Comparison of ENCODE assay signal across 25 mouse cellular contexts in the genomic region with DNA sequence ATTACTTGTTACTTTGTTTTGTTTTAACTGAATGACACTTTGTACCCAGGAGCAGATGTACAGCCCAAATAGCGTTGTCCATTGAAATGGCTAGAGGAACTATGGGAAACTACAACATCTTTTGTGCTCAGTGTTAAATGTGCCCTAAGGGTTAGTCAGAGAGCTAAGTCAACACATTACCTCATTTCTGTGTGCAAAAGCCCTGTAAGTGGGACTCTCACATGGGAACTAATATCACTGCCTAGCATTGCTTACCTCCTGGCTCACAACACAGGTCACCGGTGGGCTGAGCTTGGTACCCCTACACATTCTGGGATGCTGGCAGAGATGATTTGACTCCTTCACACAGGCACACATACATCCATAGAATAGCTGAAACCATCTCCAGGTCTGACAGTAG. TPM values are rescaled to one million over a fixed set of nuclear protein-coding genes. Genes with fewer than 3 reads are reported as not detected.
DNase-seq lines count a peak whose midpoint lies in the region; ATAC-seq and TF ChIP-seq lines count a peak whose summit lies in the region.
"Had no signal": no experiment of that assay in that cellular context is flagged by ENCODE, and none has a peak within 500 bp of the region (broad histone marks: within the 10 kb centered on the region; RNA-seq: fewer than 3 reads in every experiment).

No protein-coding gene starts in this region.

- no peak overlapping the region for H3K27ac ChIP-seq in lung, embryonic 14.5 days (ENCODE audit: low read depth)
- no peak overlapping the region for H3K27ac ChIP-seq in stomach, embryonic 16.5 days (ENCODE audit: low read length)
- H3K27ac ChIP-seq in stomach, postnatal 0 days (replicated peaks), result no peak overlapping the region
- H3K27ac ChIP-seq in forebrain, embryonic 12.5 days, result no peak overlapping the region
- no peak overlapping the region for H3K27ac ChIP-seq in midbrain, postnatal 0 days (ENCODE audit: low read depth, low read length)

- no peaks in the 10 kb centered on the region for H3K27me3 ChIP-seq in lung, embryonic 14.5 days (ENCODE audit: insufficient read depth, low read length)
- no peaks in the 10 kb centered on the region for H3K27me3 ChIP-seq in stomach, embryonic 16.5 days (ENCODE audit: control insufficient read depth, insufficient read depth, low read length)
- H3K27me3 ChIP-seq in stomach, postnatal 0 days (ENCODE audit: control insufficient read depth, insufficient read depth, low read length), result no peaks in the 10 kb centered on the region
- H3K27me3 ChIP-seq in forebrain, embryonic 12.5 days, result no peaks in the 10 kb centered on the region
- H3K27me3 ChIP-seq in midbrain, postnatal 0 days (ENCODE audit: insufficient read depth, low read length), result no peaks in the 10 kb centered on the region
- H3K27me3 ChIP-seq: CH12.LX, Patski had no signal

- H3K4me1 ChIP-seq in lung, embryonic 14.5 days (ENCODE audit: insufficient read depth), result no peaks in the 10 kb centered on the region
- no peaks in the 10 kb centered on the region for H3K4me1 ChIP-seq in stomach, embryonic 16.5 days (ENCODE audit: control insufficient read depth, insufficient read depth, low read length)
- H3K4me1 ChIP-seq in stomach, postnatal 0 days (replicated peaks; ENCODE audit: control insufficient read depth, insufficient read depth), result no peaks in the 10 kb centered on the region
- no peaks in the 10 kb centered on the region for H3K4me1 ChIP-seq in forebrain, embryonic 12.5 days
- H3K4me1 ChIP-seq in midbrain, postnatal 0 days (ENCODE audit: insufficient read depth, low read length), result no peaks in the 10 kb centered on the region

- WGBS in lung, embryonic 14.5 days, result 71% methylated on average over 2 of the region's 2 CpGs
- 72% methylated on average over 2 of the region's 2 CpGs for WGBS in stomach, embryonic 16.5 days
- 73% methylated on average over 2 of the region's 2 CpGs for WGBS in stomach, postnatal 0 days
- WGBS in forebrain, embryonic 12.5 days, result 85% methylated on average over 2 of the region's 2 CpGs
- WGBS in midbrain, postnatal 0 days, result 93% methylated on average over 2 of the region's 2 CpGs

- H3K36me3 ChIP-seq in lung, embryonic 14.5 days (ENCODE audit: insufficient read depth), result no peaks in the 10 kb centered on the region
- no peaks in the 10 kb centered on the region for H3K36me3 ChIP-seq in stomach, embryonic 16.5 days (ENCODE audit: control insufficient read depth, insufficient read depth, low read length)
- H3K36me3 ChIP-seq in stomach, postnatal 0 days (ENCODE audit: control insufficient read depth, insufficient read depth, low read length), result no peaks in the 10 kb centered on the region
- no peaks in the 10 kb centered on the region for H3K36me3 ChIP-seq in forebrain, embryonic 12.5 days (replicated peaks)
- H3K36me3 ChIP-seq in midbrain, postnatal 0 days (ENCODE audit: insufficient read depth, low read length), result no peaks in the 10 kb centered on the region
- H3K36me3 ChIP-seq: G1E had no signal

- peak; percentile 56; the same call in 1 of the 2 replicates for ATAC-seq in lung, embryonic 14.5 days (ENCODE audit: insufficient read depth)
- ATAC-seq in stomach, embryonic 16.5 days (ENCODE audit: insufficient read depth, low FRiP score), result peak; percentile 56; the same call in 1 of the 2 replicates
- peak; percentile 53; the same call in 1 of the 2 replicates for ATAC-seq in stomach, postnatal 0 days (ENCODE audit: low FRiP score, low TSS enrichment)
- no peak for ATAC-seq in forebrain, embryonic 12.5 days (ENCODE audit: low FRiP score)
- ATAC-seq in midbrain, postnatal 0 days (ENCODE audit: low FRiP score), result no peak
- ATAC-seq: activated CD4-positive, CD25-positive, alpha-beta regulatory T cell, adult 4 months; CD4-positive, CD25-positive, alpha-beta regulatory T cell, adult 4 months; Patski had no signal

- TF ChIP-seq CTCF in lung, embryonic 14.5 days (IDR thresholded peaks at IDR 0.05; ENCODE audit: low read depth), result no peak
- no peak for TF ChIP-seq CTCF in stomach, postnatal 0 days (IDR thresholded peaks at IDR 0.05; ENCODE audit: low read depth)
- no peak for TF ChIP-seq CTCF in midbrain, postnatal 0 days (IDR thresholded peaks at IDR 0.05)

- no peak overlapping the region for H3K4me3 ChIP-seq in lung, embryonic 14.5 days (ENCODE audit: low read depth, low read length)
- no peak overlapping the region for H3K4me3 ChIP-seq in stomach, embryonic 16.5 days (replicated peaks; ENCODE audit: low read length)
- no peak overlapping the region for H3K4me3 ChIP-seq in stomach, postnatal 0 days (ENCODE audit: low read depth, low read length)
- no peak overlapping the region for H3K4me3 ChIP-seq in forebrain, embryonic 12.5 days (replicated peaks)
- no peak overlapping the region for H3K4me3 ChIP-seq in midbrain, postnatal 0 days (ENCODE audit: low read depth, low read length)

- no peaks in the 10 kb centered on the region for H3K9me3 ChIP-seq in lung, embryonic 14.5 days (ENCODE audit: low read depth, low read length)
- H3K9me3 ChIP-seq in stomach, embryonic 16.5 days (replicated peaks; ENCODE audit: control insufficient read depth, low read length), result no peaks in the 10 kb centered on the region
- H3K9me3 ChIP-seq in stomach, postnatal 0 days (ENCODE audit: control insufficient read depth, low read length), result no peaks in the 10 kb centered on the region
- no peaks in the 10 kb centered on the region for H3K9me3 ChIP-seq in forebrain, embryonic 12.5 days
- no peaks in the 10 kb centered on the region for H3K9me3 ChIP-seq in midbrain, postnatal 0 days (ENCODE audit: low read length)
- H3K9me3 ChIP-seq: G1E had no signal

- no peak overlapping the region for H3K9ac ChIP-seq in lung, embryonic 14.5 days
- no peak overlapping the region for H3K9ac ChIP-seq in stomach, embryonic 16.5 days (ENCODE audit: low read length)
- H3K9ac ChIP-seq in stomach, postnatal 0 days (ENCODE audit: low read length), result no peak overlapping the region
- no peak overlapping the region for H3K9ac ChIP-seq in forebrain, embryonic 12.5 days
- H3K9ac ChIP-seq in midbrain, postnatal 0 days (replicated peaks; ENCODE audit: low read length, poor library complexity, severe bottlenecking), result no peak overlapping the region

- TF ChIP-seq EP300 in stomach, postnatal 0 days (optimal IDR thresholded peaks at IDR 0.05), result no peak

- no peak overlapping the region for H3K4me2 ChIP-seq in lung, embryonic 14.5 days
- H3K4me2 ChIP-seq in stomach, embryonic 16.5 days (ENCODE audit: low read depth, low read length), result no peak overlapping the region
- H3K4me2 ChIP-seq in stomach, postnatal 0 days (replicated peaks; ENCODE audit: low read depth), result no peak overlapping the region
- no peak overlapping the region for H3K4me2 ChIP-seq in forebrain, embryonic 12.5 days
- no peak overlapping the region for H3K4me2 ChIP-seq in midbrain, postnatal 0 days (ENCODE audit: low read depth, low read length, poor library complexity, severe bottlenecking)

- no peak for DNase-seq in lung, embryonic 14.5 days
- DNase-seq in lung, postnatal 25 days (ENCODE audit: low spot score), result no peak
- DNase-seq in stomach, postnatal 0 days (ENCODE audit: low spot score), result no peak
- no peak for DNase-seq in midbrain, postnatal 0 days (ENCODE audit: low spot score)
- DNase-seq: adrenal gland, adult 2 months; adrenal gland, adult 8-10 months; adrenal gland, postnatal 10 days; adrenal gland, postnatal 14 days; adrenal gland, postnatal 25 days; adrenal gland, postnatal 36 days; B cell, adult 2 months; cerebellum, adult 11 months; cerebellum, adult 11-12 months; cerebellum, adult 18-20 months had no signal

RNA-seq across cellular contexts. Expression of gene Drd3, which starts 55.6 kb away (rescaled TPM):
- not detected in 2 replicates for polyA plus RNA-seq in lung, embryonic 14.5 days (2014; fragmentation: Nextera tagmentation; extraction: Ambion mirVana)
- not detected in 2 replicates for polyA plus RNA-seq in stomach, embryonic 16.5 days (2015; fragmentation: Nextera tagmentation; extraction: Ambion mirVana)
- polyA plus RNA-seq in stomach, postnatal 0 days (2015; fragmentation: Nextera tagmentation; extraction: Ambion mirVana), result 0.24 and 0.27 TPM in 2 replicates
- polyA plus RNA-seq in forebrain, embryonic 12.5 days (2016; fragmentation: Nextera tagmentation; extraction: Ambion mirVana), result 0.13 and 0.27 TPM in 2 replicates
- not detected in 2 replicates for total RNA-seq in midbrain, postnatal 0 days (2014; rRNA removed)
- polyA plus RNA-seq in midbrain, postnatal 0 days (2015; fragmentation: Nextera tagmentation; extraction: Ambion mirVana), result not detected in 2 replicates
- total RNA-seq: adrenal gland, adult 18-20 months; adrenal gland, adult 2 months; adrenal gland, adult 8-10 months; adrenal gland, postnatal 10 days; adrenal gland, postnatal 14 days; adrenal gland, postnatal 25 days; adrenal gland, postnatal 36 days; adrenal gland, postnatal 4 days; CH12.LX; G1E; MEL had no signal
- polyA plus RNA-seq: activated CD4-positive, CD25-positive, alpha-beta regulatory T cell, adult 4 months; C2C12; CD4-positive, CD25-positive, alpha-beta regulatory T cell, adult 4 months; G1E; Patski had no signal

Comparison
In these comparisons a context has a peak if more than half of its experiments do, and no peak if none do; other contexts are left out.
1. ATAC-seq: peak in lung, embryonic 14.5 days (single experiment), stomach, embryonic 16.5 days (single experiment) and stomach, postnatal 0 days (single experiment); none in forebrain, embryonic 12.5 days (single experiment) and midbrain, postnatal 0 days (single experiment).